Mouse (Mus musculus): Measurements from ENCODE around the gene Fads6.
A peak's percentile ranks its signal among the peaks of the same experiment; 100 is the strongest.

The Fads6 gene

DNA sequence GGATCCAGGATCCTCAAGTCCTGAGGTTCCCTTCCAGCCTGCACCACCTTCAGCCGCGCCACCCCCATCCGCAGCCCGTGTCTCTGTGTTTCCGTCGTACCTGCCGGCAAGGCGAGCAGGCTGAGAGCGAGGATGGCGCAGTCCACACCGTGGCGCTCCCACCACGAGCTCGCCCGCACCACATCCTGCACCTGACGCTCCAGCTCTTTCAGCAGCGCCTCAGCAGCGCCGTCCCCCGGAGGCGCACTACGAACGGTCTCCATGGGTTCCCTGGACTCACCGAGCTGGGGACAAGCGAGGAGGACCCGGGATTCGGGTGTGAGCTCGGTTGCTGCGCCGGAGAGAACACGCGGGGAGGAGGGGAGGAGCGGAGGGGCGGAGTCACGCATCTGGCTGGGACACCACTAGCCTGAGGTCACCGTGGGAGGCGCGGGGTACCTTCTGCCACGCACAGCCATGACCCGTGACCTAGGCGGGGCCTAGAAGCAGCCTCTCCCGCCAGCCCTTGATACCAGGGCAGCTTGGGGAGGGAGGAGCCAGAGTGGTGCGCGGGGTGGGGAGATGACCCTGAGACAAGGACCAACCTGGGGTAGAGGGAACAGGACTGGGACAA, at the start of gene Fads6:
TSS of gene Fads6 (minus strand) at position 450 of the 613 bp plus-strand sequence.
- no peak for DNase-seq (ENCODE audit: extremely low spot score, low read depth, low spot score)

DNA sequence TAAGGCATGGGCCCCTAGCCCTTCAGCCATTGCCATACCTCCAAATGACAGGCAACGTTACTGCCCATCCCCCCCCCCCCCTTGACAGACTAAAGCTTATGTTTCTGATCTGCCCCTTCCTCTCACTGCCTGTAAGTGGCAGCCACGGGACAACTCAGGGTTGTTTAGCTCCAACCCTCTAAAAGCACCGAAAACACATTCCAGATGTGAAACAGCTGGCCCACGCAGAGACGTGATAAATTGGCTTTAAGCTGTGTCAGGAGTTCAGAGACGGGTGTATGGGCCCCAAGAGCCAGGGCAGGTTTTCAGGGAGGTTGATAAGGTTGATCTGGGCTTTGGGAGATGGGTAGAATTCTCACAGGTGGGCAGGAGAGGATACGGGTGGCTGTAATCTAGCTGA, 48.1 kb upstream of the Fads6 start:
- DNase-seq (ENCODE audit: extremely low spot score, low read depth, low spot score), result peak; percentile 76

DNA sequence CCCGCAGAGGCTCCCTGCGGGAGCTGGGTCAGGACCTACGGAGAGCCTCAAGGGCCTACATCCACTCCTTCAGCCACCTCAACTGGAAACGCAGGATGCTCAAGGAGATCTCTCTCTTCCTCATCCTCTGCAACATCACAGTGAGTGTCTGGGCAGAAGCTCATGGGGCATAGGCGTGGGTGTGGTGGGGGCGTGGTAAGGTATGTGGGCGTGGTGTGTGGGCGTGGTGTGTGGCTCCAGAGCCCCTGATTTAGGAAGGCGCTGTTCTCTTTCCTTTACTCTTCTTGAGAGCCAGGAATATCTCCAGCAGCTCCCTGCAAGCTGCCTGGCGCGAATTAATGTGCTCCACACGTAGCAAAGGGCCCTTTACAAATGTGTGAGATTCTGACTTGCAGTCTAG, 47.5 kb upstream of the Fads6 start:
- DNase-seq (ENCODE audit: extremely low spot score, low read depth, low spot score), result no peak

DNA sequence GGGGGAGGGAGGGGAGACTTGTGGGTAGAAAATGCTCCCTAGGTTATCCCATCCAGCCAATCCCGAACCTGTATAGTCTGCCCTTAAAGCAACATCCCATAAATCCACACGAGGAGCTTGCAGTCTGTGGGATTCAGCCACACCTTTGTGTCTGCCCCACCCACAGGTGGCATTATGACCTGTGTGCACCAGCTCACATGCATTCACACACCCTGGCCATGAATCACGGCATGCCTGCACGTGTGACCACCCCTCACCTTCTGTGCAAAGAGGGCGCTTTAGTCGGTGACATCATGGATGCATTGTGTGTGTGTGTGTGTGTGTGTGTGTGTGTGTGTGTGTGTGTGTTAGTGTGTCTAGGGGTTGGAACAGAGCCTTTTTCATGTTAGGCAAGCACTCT, 44.4 kb upstream of the Fads6 start:
- DNase-seq (ENCODE audit: extremely low spot score, low read depth, low spot score), result no peak

DNA sequence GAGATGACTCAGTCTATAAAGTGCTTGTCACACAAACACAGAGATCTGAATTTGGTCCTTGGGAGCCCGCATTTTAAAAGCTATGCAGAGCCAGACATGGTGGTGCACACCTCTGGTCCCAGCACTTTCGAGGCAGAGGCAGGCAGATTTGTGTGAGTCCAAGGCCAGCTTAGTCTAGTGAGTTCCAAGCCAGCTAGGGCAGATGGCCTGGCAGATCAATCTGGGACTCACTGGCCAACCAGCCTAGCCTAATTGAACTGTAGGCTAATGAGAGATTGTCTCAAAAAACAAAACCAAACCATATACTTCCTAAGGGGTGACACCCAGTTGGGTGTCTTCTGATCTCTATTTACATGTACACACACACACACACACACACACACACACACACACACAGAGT, 43.8 kb upstream of the Fads6 start:
- DNase-seq (ENCODE audit: extremely low spot score, low read depth, low spot score), result no peak

DNA sequence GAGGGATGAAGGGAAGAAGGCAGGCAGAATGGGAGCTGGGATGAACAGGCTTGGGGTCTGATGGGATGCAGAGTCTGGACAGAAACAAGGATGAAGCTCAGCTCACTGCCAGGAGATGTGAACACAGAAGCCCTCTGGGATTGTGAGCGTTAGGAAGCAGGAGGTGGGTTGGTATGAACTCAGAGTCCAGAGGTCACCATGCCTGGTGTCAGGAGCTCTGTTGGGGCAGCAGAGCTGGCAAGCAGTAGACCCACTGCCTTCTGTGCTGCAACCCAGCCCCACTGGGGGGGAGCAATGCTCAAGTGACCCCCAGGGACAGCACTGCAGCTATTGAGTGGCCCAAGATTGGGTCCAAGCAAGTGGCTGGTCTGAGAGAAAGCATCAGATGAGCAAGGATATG, 40.4 kb upstream of the Fads6 start:
- no peak for DNase-seq (ENCODE audit: extremely low spot score, low read depth, low spot score)

DNA sequence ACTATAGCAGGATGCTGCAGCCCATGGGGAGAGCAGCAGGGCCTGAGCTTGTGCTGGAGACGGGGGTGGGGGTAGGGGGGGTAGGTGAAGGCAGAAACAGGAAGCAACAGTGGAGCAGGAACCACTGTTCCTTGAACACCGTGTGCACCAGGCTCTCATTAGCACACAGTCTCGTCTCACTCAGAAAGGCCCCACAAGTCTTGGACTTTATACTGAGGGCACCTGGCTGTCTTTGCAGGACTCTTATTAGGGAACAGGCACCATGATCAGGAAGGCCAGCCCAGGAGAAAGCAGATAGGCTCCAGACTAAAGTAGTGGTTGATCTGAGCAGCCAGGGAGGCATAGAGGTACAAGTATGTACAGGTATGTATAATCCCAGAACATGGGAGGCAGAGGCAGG, 39.9 kb upstream of the Fads6 start:
- no peak for DNase-seq (ENCODE audit: extremely low spot score, low read depth, low spot score)

DNA sequence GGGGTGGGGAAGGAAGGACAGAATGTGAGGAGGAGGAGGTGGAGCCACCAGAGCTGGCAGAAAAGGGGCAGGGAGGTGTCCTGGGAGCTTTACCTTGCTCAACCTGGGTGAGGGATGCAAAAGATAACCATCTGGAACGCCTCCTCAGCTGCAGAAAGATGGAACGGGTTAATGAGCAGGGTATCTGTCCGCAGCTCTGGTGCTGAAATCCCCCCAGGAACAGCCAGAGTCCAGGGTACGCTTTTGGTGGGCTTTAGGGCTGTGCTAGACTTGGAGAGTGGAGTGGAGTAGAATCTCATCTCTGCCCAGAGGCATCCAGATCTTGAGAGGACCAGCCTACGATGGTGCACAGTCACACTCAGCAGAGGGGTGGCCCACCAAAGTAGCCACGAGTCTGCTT, 38.7 kb upstream of the Fads6 start:
- DNase-seq (ENCODE audit: extremely low spot score, low read depth, low spot score), result no peak

DNA sequence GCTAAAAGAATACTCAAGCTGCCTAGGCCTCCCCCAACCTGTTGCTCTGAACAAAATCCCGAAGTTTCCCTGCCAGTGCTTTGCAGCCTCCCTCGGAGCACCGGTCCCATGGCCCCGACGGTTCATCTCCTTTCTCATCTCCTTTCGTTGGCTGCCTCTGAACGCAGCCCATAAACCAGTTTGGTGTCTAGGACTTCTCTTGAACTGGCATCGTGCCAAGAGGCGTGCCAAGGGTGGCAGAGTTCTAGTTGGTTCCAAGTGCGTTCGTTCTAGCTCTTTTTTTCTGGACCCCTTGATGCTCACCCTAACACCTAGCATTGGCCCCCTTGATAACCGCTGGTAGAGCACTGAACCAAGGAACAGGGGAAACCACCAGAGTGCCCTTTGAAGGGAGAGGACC, 37.8 kb upstream of the Fads6 start:
- DNase-seq (ENCODE audit: extremely low spot score, low read depth, low spot score), result no peak

DNA sequence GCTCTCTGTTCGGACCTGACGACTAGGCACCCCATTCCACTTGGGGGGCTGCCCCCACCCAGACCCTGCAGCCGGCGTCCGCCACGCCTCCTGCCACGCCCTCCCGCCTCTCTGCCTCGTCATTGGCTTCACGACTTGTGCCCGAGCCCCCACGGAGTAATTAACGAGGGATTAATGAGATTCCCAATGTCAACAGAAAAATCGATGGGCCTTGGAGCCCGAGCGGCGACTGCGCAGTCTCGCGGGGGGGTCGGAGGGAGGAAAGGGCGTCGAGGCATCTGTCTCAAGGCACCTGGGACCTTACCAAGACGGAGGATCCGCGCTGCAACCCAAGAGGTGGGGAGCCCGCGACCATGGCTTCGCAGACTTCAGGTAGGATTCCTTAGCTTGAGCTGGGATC, 37.1 kb upstream of the Fads6 start, which contains the start of gene Otop3:
TSS of gene Otop3 (plus strand) at position 201 of the 400 bp plus-strand sequence.
- DNase-seq (ENCODE audit: extremely low spot score, low read depth, low spot score), result no peak

DNA sequence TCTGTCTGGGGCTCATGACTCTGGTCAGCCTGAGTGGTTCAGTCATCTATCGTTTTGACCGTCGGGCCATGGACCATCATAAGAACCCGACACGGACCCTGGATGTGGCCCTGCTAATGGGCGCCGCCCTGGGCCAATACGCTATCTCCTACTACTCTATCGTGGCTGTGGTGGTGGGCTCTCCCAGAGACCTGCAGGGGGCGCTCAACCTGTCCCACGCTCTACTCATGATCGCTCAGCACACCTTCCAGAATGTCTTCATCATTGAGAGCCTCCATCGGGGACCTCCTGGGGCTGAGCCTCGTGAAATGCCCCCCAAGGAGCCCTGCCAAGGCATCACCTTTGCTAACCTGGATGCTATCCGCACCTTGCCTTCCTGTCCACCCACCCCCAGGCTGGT, 31.9 kb upstream of the Fads6 start:
- no peak for DNase-seq (ENCODE audit: extremely low spot score, low read depth, low spot score)

DNA sequence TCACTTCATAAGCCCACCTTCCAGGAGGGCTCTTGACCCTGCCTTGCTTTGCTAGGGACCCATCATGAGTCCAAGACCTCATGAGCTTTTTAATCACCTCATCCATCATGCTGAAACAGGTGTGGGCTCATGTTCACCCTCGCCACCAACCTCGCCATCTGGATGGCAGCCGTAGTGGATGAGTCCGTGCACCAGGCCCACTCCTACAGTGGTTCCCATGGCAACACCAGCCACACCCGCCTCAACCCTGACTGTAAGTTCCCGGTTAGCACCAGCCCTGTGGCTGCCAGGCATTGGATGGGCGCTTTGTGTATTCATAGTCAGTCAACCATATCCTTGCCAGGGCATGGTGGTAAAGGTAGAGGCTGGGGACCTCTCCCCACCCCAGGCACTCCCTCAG, 29.3 kb upstream of the Fads6 start:
- DNase-seq (ENCODE audit: extremely low spot score, low read depth, low spot score), result no peak

DNA sequence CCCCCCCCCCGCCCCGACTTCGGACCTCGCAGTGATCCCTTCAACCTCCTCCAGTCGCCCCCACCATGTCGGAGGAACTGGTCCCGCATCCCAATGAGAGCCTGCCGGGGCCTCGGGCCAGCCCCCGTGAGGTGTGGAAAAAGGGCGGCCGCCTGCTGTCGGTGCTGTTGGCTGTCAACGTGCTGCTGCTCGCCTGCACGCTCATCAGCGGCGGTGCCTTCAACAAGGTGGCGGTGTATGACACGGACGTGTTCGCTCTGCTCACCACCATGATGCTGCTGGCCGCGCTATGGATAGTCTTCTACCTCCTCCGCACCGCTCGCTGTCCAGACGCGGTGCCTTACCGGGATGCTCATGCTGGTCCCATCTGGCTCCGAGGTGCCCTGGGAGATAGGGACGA, 25.9 kb upstream of the Fads6 start:
- DNase-seq (ENCODE audit: extremely low spot score, low read depth, low spot score), result no peak

DNA sequence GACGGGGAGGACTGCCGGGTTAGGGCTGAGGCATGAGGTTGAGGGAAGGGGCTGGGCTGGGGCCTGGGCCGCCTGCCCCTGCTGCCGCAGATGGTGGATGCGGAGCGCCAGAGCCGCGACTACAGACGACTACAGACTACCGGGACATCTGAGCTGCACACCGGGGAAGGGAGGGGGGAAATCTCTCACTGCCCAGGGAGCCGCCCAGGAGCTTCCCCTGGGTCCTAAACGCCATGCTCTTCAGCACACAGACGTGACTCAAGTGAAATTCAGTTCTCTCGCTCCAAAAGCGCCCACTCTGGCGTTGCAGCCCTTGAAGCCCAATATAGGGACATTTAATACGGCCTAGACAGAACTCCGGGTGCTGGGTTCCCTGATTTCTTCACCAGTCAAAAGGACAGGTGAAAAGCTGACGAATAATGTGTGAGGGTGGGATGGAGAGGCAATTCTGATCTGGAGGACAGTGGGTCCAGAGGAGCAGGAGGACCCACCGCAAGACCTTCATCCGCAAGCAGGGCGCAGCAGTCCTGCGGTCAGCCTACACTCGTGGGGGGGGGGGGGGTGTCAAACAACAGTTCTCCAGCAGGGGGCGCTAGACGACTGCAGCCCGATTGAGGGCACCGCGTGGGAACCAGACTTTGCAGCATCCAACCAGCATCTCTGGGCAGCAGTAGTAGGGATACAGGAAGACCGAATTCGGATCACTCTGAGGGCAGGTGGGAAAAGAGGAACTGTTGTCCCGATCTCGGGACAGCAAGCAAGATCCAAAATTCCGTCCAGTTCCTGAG, 24.6 kb upstream of the Fads6 start, which contains the start of gene Ush1g:
TSS of gene Ush1g (minus strand) at position 136 of the 788 bp plus-strand sequence.
- no peak for DNase-seq (ENCODE audit: extremely low spot score, low read depth, low spot score)

DNA sequence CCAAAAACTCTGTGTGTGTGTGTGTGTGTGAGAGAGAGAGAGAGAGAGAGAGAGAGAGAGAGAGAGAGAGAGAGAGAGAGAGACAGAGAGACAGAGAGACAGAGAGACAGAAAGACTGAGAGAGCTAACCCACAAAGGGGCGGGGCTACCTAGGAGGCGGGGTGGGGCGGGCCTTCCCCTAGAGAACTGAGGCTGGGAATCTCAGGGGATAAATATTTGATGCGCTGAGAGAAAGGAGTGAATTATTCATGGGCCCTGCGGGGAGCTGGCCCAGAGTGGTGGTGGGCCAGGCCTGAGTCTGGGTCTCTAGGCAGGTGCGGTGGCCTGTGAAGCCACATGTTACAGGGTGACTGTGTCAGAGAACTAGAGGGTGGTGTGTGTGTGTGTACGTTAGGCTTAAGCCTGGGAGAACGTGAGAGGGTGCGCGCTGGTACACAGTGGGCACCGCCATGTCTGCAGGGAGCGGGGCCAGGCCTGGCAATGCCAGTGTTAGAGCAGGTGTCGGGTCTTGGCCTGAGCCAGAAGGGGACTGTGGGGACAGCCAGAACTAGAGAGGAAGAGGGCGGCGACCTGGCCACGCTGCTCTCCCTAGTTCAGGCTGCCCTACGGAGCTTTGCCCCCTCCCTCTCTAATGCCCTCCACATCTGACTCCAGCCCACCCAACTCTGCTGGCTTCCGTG, 22.4 kb upstream of the Fads6 start:
- no peak for DNase-seq (ENCODE audit: extremely low spot score, low read depth, low spot score)

DNA sequence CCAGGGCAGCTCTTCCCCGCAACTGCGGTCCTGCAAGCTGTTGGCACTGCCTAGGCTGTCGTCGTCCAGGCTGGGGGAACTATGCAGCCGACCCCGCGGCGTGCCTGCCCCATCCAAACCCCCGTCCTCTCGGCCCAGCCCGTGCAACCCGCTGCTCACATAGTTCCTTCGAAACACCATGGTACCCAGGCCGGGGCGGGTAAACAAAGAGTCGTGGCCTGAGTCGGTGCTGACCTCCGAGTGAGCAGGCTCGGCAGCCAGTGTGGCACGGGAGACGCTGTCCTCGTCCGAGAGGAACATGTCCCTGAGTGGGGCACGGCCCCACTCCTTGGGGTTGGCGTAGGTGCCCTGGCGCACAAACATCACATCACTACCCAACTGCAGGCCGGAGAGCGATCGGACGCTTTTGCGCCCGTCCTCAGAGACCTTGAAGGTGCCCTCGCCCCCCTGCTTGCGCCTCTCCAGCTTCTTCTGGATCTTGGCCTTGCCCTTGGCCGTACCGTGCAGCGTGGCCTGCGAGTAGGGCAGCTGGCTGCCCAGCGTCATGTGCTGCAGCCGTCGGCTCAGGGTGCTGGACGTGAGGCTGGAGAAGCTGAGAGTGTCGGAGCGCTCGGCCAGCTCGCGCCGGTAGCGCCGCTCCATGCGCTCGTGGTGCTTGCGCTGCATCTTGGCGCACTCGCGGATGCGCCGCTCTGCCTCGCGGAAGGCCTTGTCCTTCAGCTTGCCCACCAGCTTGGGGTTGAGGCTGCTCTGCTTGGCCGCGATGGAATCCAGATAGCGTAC, 21.0 kb upstream of the Fads6 start:
- DNase-seq (ENCODE audit: extremely low spot score, low read depth, low spot score), result no peak

DNA sequence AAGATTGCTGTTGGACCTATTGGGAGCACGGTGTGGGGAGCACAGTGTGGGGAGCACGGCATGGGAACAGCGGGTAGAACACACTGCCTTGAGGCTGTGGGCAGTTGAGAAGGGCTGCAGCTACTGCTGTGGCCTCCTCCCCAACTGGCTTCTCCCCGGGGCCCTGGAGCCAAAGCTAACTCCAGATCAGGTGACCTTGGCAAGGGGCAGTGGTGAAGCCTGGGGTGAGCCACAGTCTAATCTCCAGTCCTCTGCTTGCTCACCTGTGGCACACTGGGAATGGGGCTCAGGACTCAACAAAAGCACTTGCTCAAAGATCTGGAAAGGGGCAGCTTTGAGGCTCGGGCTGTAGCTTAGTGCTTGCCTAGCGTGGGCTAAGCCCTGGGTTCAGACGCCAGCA, 19.7 kb upstream of the Fads6 start:
- no peak for DNase-seq (ENCODE audit: extremely low spot score, low read depth, low spot score)

DNA sequence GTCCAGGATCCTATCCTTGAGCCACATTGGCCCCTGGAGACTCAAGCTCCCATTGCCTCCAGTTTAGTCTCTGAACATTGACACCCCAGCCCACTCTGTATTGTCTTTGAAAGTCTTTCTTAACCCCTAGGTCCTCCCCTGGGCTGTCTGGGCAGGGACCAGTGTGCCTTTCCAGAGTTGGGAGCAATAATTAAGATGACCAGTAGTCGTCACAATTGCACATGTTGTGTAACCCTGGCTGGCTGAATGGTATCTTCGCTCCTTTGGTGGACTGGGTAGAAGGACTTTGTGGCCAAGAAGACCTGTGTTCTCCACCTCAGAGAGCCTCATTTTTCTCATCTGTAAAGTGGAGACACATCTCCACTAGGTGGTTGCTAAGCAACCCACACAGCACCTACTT, 16.8 kb upstream of the Fads6 start:
- DNase-seq (ENCODE audit: extremely low spot score, low read depth, low spot score), result no peak

DNA sequence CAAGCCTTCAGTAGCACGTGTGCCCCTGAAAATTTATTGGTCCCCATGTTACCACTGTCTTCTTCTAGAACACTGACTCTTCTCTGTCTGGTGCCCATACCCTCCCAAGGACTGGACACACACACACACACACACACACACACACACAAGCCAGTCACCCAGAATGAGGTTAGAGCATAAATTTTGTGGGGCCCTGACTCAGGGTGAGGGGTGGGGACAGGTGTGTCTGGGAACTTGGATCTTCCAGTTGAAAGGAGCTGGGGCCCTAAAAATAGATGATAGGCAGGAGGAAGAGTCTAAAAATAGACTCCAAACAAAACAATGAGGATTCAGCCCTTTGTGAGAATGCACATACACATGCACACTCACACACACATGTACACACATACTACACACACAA, 11.3 kb upstream of the Fads6 start:
- no peak for DNase-seq (ENCODE audit: extremely low spot score, low read depth, low spot score)

DNA sequence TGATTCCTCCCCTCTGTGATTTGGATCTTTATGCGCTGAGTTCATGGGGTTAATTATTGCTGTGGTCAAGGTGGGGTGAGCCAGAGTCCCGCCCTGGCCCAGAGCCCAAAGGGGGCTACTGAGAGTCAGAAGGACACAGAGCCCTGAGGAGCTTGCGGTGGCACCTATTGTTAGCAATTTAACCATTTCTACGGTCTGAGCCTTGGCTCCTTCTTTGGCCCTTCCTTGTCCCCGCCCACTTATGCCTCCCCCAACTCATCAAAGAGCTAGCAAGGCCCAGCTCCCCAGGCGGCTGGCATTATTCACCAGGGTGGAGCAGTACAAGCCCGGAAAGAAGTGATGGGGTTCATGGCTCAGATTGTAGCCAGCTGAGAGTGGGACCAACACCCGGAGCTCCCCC, 9.4 kb upstream of the Fads6 start, which contains the start of gene Otop2:
TSS of gene Otop2 (plus strand) at position 301 of the 400 bp plus-strand sequence.
- DNase-seq (ENCODE audit: extremely low spot score, low read depth, low spot score), result no peak

DNA sequence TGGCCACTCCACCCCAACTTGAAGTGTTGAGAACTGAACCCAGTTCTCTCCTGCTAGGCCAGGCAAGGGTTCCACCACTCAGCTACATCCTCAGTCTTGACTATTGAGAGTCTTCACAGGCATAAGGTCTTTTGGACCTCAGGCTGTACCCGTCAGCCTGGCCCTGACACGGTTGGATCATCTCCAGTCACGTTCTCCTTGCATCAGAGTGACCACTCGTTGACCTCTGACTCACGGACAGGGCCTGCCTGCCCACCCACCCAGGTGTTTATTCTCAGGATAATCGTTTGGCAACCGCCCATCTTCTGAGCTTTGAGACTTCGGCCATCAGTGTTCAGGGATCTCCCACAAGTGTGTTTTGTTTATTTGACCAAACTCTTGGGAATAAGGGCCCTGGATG, 5.7 kb upstream of the Fads6 start:
- DNase-seq (ENCODE audit: extremely low spot score, low read depth, low spot score), result no peak

Measured in hindlimb bud, embryonic 11.5 days (tissue).